Mouse (Mus musculus): Measurements from ENCODE around the gene Atp9a. TPM values are rescaled to one million over a fixed set of nuclear protein-coding genes. Genes with fewer than 3 reads are reported as not detected.

Atp9a gene
- total and polyA plus RNA-seq, 3 experiments: not detected

- Histone ChIP-seq H3K9me3 (replicated peaks; ENCODE audit: insufficient read depth, low read length) (no peaks in the 10 kb centered on the region), H3K4me1 (ENCODE audit: control insufficient read depth in 1 of 2, insufficient read depth in 2 of 2, low read length in 2 of 2) (no peaks in the 10 kb centered on the region), H3K36me3 (ENCODE audit: control insufficient read depth in 1 of 2, insufficient read depth in 2 of 2, low read length in 2 of 2) (no peaks in the 10 kb centered on the region), H3K4me3 (ENCODE audit: control insufficient read depth in 1 of 2, insufficient read depth in 1 of 2, low read depth in 2 of 2, low read length in 2 of 2) (no peak overlapping the region), H3K9ac (ENCODE audit: control insufficient read depth, low read depth, low read length, poor library complexity, severe bottlenecking) (no peak overlapping the region), H3K27ac (ENCODE audit: control insufficient read depth, low read depth, low read length) (no peak overlapping the region), H3K79me2 (ENCODE audit: control insufficient read depth, insufficient read depth, low read length, poor library complexity) (no peaks in the 10 kb centered on the region), H3K27me3 (ENCODE audit: control insufficient read depth in 1 of 2, insufficient read depth in 2 of 2, low read length in 2 of 2) (no peaks in the 10 kb centered on the region)
- TF ChIP-seq GABPA (IDR thresholded peaks at IDR 0.05; ENCODE audit: low read depth, low read length): no peak
- no peak for DNase-seq (ENCODE audit: low read depth, low spot score)
Observed at GRCm38 (mm10) chr2:168590556-168590955, 151.7 kb downstream of the Atp9a start.

- no peaks in the 10 kb centered on the region for H3K9me3 ChIP-seq (replicated peaks; ENCODE audit: insufficient read depth, low read length)
- TF ChIP-seq MAFK (IDR thresholded peaks at IDR 0.05; ENCODE audit: borderline replicate concordance, low read depth, low read length): no peak
- TF ChIP-seq POLR2AphosphoS5 (IDR thresholded peaks at IDR 0.05; ENCODE audit: borderline replicate concordance, low read depth, low read length): no peak
- TF ChIP-seq MAX (IDR thresholded peaks at IDR 0.05; ENCODE audit: low read length): no peak
- no peak for TF ChIP-seq ZC3H11A (IDR thresholded peaks at IDR 0.05; ENCODE audit: low read depth, low read length)
- no peak for TF ChIP-seq MXI1 (IDR thresholded peaks at IDR 0.05; ENCODE audit: low read depth, low read length)
- TF ChIP-seq POLR2AphosphoS2 (IDR thresholded peaks at IDR 0.05; ENCODE audit: low read length): no peak
- TF ChIP-seq NELFE (IDR thresholded peaks at IDR 0.05; ENCODE audit: low read depth, low read length): no peak
- TF ChIP-seq JUND (IDR thresholded peaks at IDR 0.05; ENCODE audit: low read depth, low read length): no peak
- no peak for TF ChIP-seq MYC (IDR thresholded peaks at IDR 0.05; ENCODE audit: low read depth, low read length)
- TF ChIP-seq SMC3 (IDR thresholded peaks at IDR 0.05; ENCODE audit: low read depth, low read length): no peak
- no peak for TF ChIP-seq CHD2 (IDR thresholded peaks at IDR 0.05; ENCODE audit: low read length)
- no peaks in the 10 kb centered on the region for H3K4me1 ChIP-seq (ENCODE audit: control insufficient read depth in 1 of 2, insufficient read depth in 2 of 2, low read length in 2 of 2)
- DNase-seq (ENCODE audit: low read depth, low spot score): no peak
- no peaks in the 10 kb centered on the region for H3K79me2 ChIP-seq (ENCODE audit: control insufficient read depth, insufficient read depth, low read length, poor library complexity)
- H3K9ac ChIP-seq (ENCODE audit: control insufficient read depth, low read depth, low read length, poor library complexity, severe bottlenecking): no peak overlapping the region
- no peak overlapping the region for H3K4me3 ChIP-seq (ENCODE audit: control insufficient read depth in 1 of 2, insufficient read depth in 1 of 2, low read depth in 2 of 2, low read length in 2 of 2)
- H3K27ac ChIP-seq (ENCODE audit: control insufficient read depth, low read depth, low read length): no peak overlapping the region
- H3K36me3 ChIP-seq (ENCODE audit: control insufficient read depth in 1 of 2, insufficient read depth in 2 of 2, low read length in 2 of 2): no peaks in the 10 kb centered on the region
- no peaks in the 10 kb centered on the region for H3K27me3 ChIP-seq (ENCODE audit: control insufficient read depth in 1 of 2, insufficient read depth in 2 of 2, low read length in 2 of 2)
Observed at GRCm38 (mm10) chr2:168590168-168590551, 152.0 kb downstream of the Atp9a start.

GRCm38 (mm10) chr2:168589368-168590167, 152.6 kb downstream of the Atp9a start:
- Histone ChIP-seq H3K27me3 (ENCODE audit: control insufficient read depth in 1 of 2, insufficient read depth in 2 of 2, low read length in 2 of 2) (no peaks in the 10 kb centered on the region), H3K36me3 (ENCODE audit: control insufficient read depth in 1 of 2, insufficient read depth in 2 of 2, low read length in 2 of 2) (no peaks in the 10 kb centered on the region), H3K9ac (ENCODE audit: control insufficient read depth, low read depth, low read length, poor library complexity, severe bottlenecking) (no peak overlapping the region), H3K79me2 (ENCODE audit: control insufficient read depth, insufficient read depth, low read length, poor library complexity) (no peaks in the 10 kb centered on the region), H3K4me1 (ENCODE audit: control insufficient read depth in 1 of 2, insufficient read depth in 2 of 2, low read length in 2 of 2) (no peaks in the 10 kb centered on the region), H3K27ac (ENCODE audit: control insufficient read depth, low read depth, low read length) (no peak overlapping the region), H3K9me3 (replicated peaks; ENCODE audit: insufficient read depth, low read length) (no peaks in the 10 kb centered on the region), H3K4me3 (ENCODE audit: control insufficient read depth in 1 of 2, insufficient read depth in 1 of 2, low read depth in 2 of 2, low read length in 2 of 2) (no peak overlapping the region)
- TF ChIP-seq TCF12 (IDR thresholded peaks at IDR 0.05; ENCODE audit: low read depth, low read length) (no peak), TBP (IDR thresholded peaks at IDR 0.05; ENCODE audit: low read depth, low read length) (no peak), MAX (IDR thresholded peaks at IDR 0.05; ENCODE audit: low read length) (no peak), MEF2A (IDR thresholded peaks at IDR 0.05; ENCODE audit: extremely low read depth, insufficient replicate concordance, low read depth, low read length, poor library complexity, severe bottlenecking) (no peak)
- no peak for DNase-seq (ENCODE audit: low read depth, low spot score)

Data from MEL (cell line).